Mouse (Mus musculus) CH12.LX (cell line): Measurements from ENCODE around the gene Wwp2.

Experiments
- CHD2 ChIP-seq: IDR thresholded peaks from 2 replicates; pipeline ENCODE4 v1.6.1; 2011; ENCODE audit warnings: low read length, improper control_type of control experiment
- CTCF ChIP-seq, 2 experiments: IDR thresholded peaks in 1 of 2; conservative IDR thresholded peaks in 1 of 2; 2 replicates each; pipeline ENCODE4 v1.5.1; 2011 to 2012; ENCODE audit warnings: low read depth in 2 of 2, low read length in 2 of 2, improper control_type of control experiment in 1 of 2, inconsistent platforms in 1 of 2, mild to moderate bottlenecking in 1 of 2, moderate library complexity in 1 of 2
- ELF1 ChIP-seq: IDR thresholded peaks from 2 replicates; pipeline ENCODE4 v1.6.1; 2014; ENCODE audit warnings: low read depth, mild to moderate bottlenecking, inconsistent platforms, low read length, improper control_type of control experiment
- EP300 ChIP-seq: IDR thresholded peaks from 2 replicates; pipeline ENCODE4 v1.6.1; 2011; ENCODE audit warnings: low read length, improper control_type of control experiment
- MAX ChIP-seq: IDR thresholded peaks from 2 replicates; pipeline ENCODE4 v1.6.1; 2011; ENCODE audit warnings: low read length, improper control_type of control experiment
- MAZ ChIP-seq: IDR thresholded peaks from 2 replicates; pipeline ENCODE4 v1.6.1; 2012; ENCODE audit warnings: low read depth, mild to moderate bottlenecking, inconsistent platforms, low read length, improper control_type of control experiment, moderate library complexity
- PAX5 ChIP-seq: IDR thresholded peaks from 2 replicates; pipeline ENCODE4 v1.6.1; 2012; ENCODE audit warnings: low read length, inconsistent platforms, mixed read lengths
- POLR2A ChIP-seq: IDR thresholded peaks from 2 replicates; pipeline ENCODE4 v1.6.1; 2011; ENCODE audit warnings: low read depth, mild to moderate bottlenecking, improper control_type of control experiment, low read length
- POLR2AphosphoS2 ChIP-seq: IDR thresholded peaks from 2 replicates; pipeline ENCODE4 v1.6.1; 2011; ENCODE audit warnings: low read depth, low read length, improper control_type of control experiment
- TBP ChIP-seq: conservative IDR thresholded peaks from 2 replicates; pipeline ENCODE4 v1.6.1; 2011; ENCODE audit warnings: low read depth, low read length, improper control_type of control experiment
- TCF12 ChIP-seq: IDR thresholded peaks from 2 replicates; pipeline ENCODE4 v1.6.1; 2014; ENCODE audit warnings: low read depth, mild to moderate bottlenecking, inconsistent platforms, low read length, improper control_type of control experiment
- USF1 ChIP-seq: IDR thresholded peaks from 2 replicates; pipeline ENCODE4 v1.6.1; 2014; ENCODE audit warnings: low read depth, mild to moderate bottlenecking, inconsistent platforms, low read length, improper control_type of control experiment
- USF2 ChIP-seq: conservative IDR thresholded peaks from 2 replicates; pipeline ENCODE4 v1.6.1; 2011; ENCODE audit warnings: low read depth, low read length, improper control_type of control experiment

GRCm38 (mm10) chr8:107405935-107406334, 30.2 kb upstream of the Wwp2 start:
- TF ChIP-seq MAZ (no peak), USF1 (no peak), TCF12 (no peak), EP300 (no peak), TBP (no peak), POLR2A (no peak), USF2 (no peak), CHD2 (no peak), CTCF (conservative IDR thresholded peaks at IDR 0.05 in 1 of 2, IDR thresholded peaks at IDR 0.05 in 1 of 2; ENCODE audit: low read depth in 2 of 2, low read length in 2 of 2) (no peak), POLR2AphosphoS2 (no peak), PAX5 (no peak), MAX (no peak), ELF1 (no peak)
